Mouse (Mus musculus): ENCODE measurements around the gene Snx6. TPM values are rescaled to one million over a fixed set of nuclear protein-coding genes. Genes with fewer than 3 reads are reported as not detected.
"Not testable (repeated sequence)": the region's sequence is repeated elsewhere in the genome, so short reads cannot be mapped to it uniquely, and the experiment has no call there.

Snx6 gene
- polyA plus RNA-seq (2012; ENCODE audit: insufficient read depth, low replicate concordance) = 10.1 and 27.0 TPM in 2 replicates

GRCm38 (mm10) chr12:54795153-54795998, at the start of gene Snx6:
Gene Snx6, minus strand, starts transcription at chr12:54795703.
- H3K4me3 ChIP-seq (replicated peaks) = peak within 1 kb of the TSS; percentile 99
- H3K4me1 ChIP-seq = peaks cover 25% of the 10 kb centered on the region
- H3K9me3 ChIP-seq = no peaks in the 10 kb centered on the region

GRCm38 (mm10) chr12:54844415-54844814, 48.9 kb upstream of the Snx6 start:
- no peaks in the 10 kb centered on the region for H3K36me3 ChIP-seq (replicated peaks; ENCODE audit: low read length)
- TF ChIP-seq GATA1 (IDR thresholded peaks at IDR 0.05; ENCODE audit: borderline replicate concordance, low read length) (no peak), FLI1 (IDR thresholded peaks at IDR 0.05; ENCODE audit: low read length) (no peak)
- H3K4me3 ChIP-seq (replicated peaks) = no peak overlapping the region
- H3K27me3 ChIP-seq (replicated peaks) = no peaks in the 10 kb centered on the region
- H3K4me1 ChIP-seq = peaks cover 5% of the 10 kb centered on the region
- H3K9me3 ChIP-seq = no peaks in the 10 kb centered on the region

More at GRCm38 (mm10) chr12:54795153-54795998, at the start of gene Snx6:
- H3K36me3 ChIP-seq (replicated peaks; ENCODE audit: low read length) = peaks cover 9% of the 10 kb centered on the region
- no peaks in the 10 kb centered on the region for H3K27me3 ChIP-seq (replicated peaks)
- TF ChIP-seq FLI1 (IDR thresholded peaks at IDR 0.05; ENCODE audit: low read length) (no peak), GATA1 (IDR thresholded peaks at IDR 0.05; ENCODE audit: borderline replicate concordance, low read length) (no peak)

GRCm38 (mm10) chr12:54841576-54841975, 46.1 kb upstream of the Snx6 start:
- H3K27me3 ChIP-seq (replicated peaks) = no peaks in the 10 kb centered on the region
- peaks cover 12% of the 10 kb centered on the region for H3K4me1 ChIP-seq
- no peaks in the 10 kb centered on the region for H3K9me3 ChIP-seq
- H3K4me3 ChIP-seq (replicated peaks) = no peak overlapping the region
- no peaks in the 10 kb centered on the region for H3K36me3 ChIP-seq (replicated peaks; ENCODE audit: low read length)
- TF ChIP-seq FLI1 (IDR thresholded peaks at IDR 0.05; ENCODE audit: low read length) (no peak), GATA1 (IDR thresholded peaks at IDR 0.05; ENCODE audit: borderline replicate concordance, low read length) (no peak)

- Histone ChIP-seq H3K4me3 (replicated peaks) (no peak overlapping the region), H3K27me3 (replicated peaks) (no peaks in the 10 kb centered on the region), H3K4me1 (peaks cover 29% of the 10 kb centered on the region), H3K9me3 (no peaks in the 10 kb centered on the region), H3K36me3 (replicated peaks; ENCODE audit: low read length) (no peaks in the 10 kb centered on the region)
- TF ChIP-seq FLI1 (IDR thresholded peaks at IDR 0.05; ENCODE audit: low read length) (no peak), GATA1 (IDR thresholded peaks at IDR 0.05; ENCODE audit: borderline replicate concordance, low read length) (no peak)
Measured at GRCm38 (mm10) chr12:54839815-54840214, 44.3 kb upstream of the Snx6 start.

- Histone ChIP-seq H3K4me3 (replicated peaks) (no peak overlapping the region), H3K4me1 (peaks cover 35% of the 10 kb centered on the region), H3K9me3 (no peaks in the 10 kb centered on the region), H3K27me3 (replicated peaks) (no peaks in the 10 kb centered on the region), H3K36me3 (replicated peaks; ENCODE audit: low read length) (no peaks in the 10 kb centered on the region)
- no peak for TF ChIP-seq FLI1 (IDR thresholded peaks at IDR 0.05; ENCODE audit: low read length)
- TF ChIP-seq GATA1 (IDR thresholded peaks at IDR 0.05; ENCODE audit: borderline replicate concordance, low read length) = no peak
Measured at GRCm38 (mm10) chr12:54838931-54839330, 43.4 kb upstream of the Snx6 start.

GRCm38 (mm10) chr12:54835608-54836570, 40.4 kb upstream of the Snx6 start:
- Histone ChIP-seq H3K4me1 (peaks cover 41% of the 10 kb centered on the region), H3K9me3 (no peaks in the 10 kb centered on the region), H3K4me3 (replicated peaks) (peak overlapping the region; percentile 90), H3K27me3 (replicated peaks) (no peaks in the 10 kb centered on the region), H3K36me3 (replicated peaks; ENCODE audit: low read length) (no peaks in the 10 kb centered on the region)
- TF ChIP-seq FLI1 (IDR thresholded peaks at IDR 0.05; ENCODE audit: low read length) = no peak
- no peak for TF ChIP-seq GATA1 (IDR thresholded peaks at IDR 0.05; ENCODE audit: borderline replicate concordance, low read length)

GRCm38 (mm10) chr12:54834925-54835447, 39.5 kb upstream of the Snx6 start:
- H3K9me3 ChIP-seq = no peaks in the 10 kb centered on the region
- no peaks in the 10 kb centered on the region for H3K36me3 ChIP-seq (replicated peaks; ENCODE audit: low read length)
- H3K27me3 ChIP-seq (replicated peaks) = no peaks in the 10 kb centered on the region
- TF ChIP-seq GATA1 (IDR thresholded peaks at IDR 0.05; ENCODE audit: borderline replicate concordance, low read length) = no peak
- no peak for TF ChIP-seq FLI1 (IDR thresholded peaks at IDR 0.05; ENCODE audit: low read length)
- peak overlapping the region; percentile 90 for H3K4me3 ChIP-seq (replicated peaks)
- peaks cover 39% of the 10 kb centered on the region for H3K4me1 ChIP-seq

GRCm38 (mm10) chr12:54833856-54834399, 38.4 kb upstream of the Snx6 start:
- Histone ChIP-seq H3K36me3 (replicated peaks; ENCODE audit: low read length) (no peaks in the 10 kb centered on the region), H3K4me1 (peaks cover 35% of the 10 kb centered on the region), H3K4me3 (replicated peaks) (peak overlapping the region; percentile 65), H3K27me3 (replicated peaks) (no peaks in the 10 kb centered on the region), H3K9me3 (no peaks in the 10 kb centered on the region)
- TF ChIP-seq FLI1 (IDR thresholded peaks at IDR 0.05; ENCODE audit: low read length) (no peak), GATA1 (IDR thresholded peaks at IDR 0.05; ENCODE audit: borderline replicate concordance, low read length) (no peak)

- not testable (repeated sequence) for H3K4me3 ChIP-seq (replicated peaks); H3K27me3 ChIP-seq (replicated peaks); H3K36me3 ChIP-seq (replicated peaks; ENCODE audit: low read length); H3K9me3 ChIP-seq
- TF ChIP-seq GATA1 (IDR thresholded peaks at IDR 0.05; ENCODE audit: borderline replicate concordance, low read length) = peak; percentile 55; the same call in 1 of the 3 replicates
- H3K4me1 ChIP-seq = peaks cover 44% of the 10 kb centered on the region
Measured at GRCm38 (mm10) chr12:54831927-54832326, 36.4 kb upstream of the Snx6 start.

All from megakaryocyte, embryonic 14.5 days (primary cell).